Mouse (Mus musculus): Measurements from ENCODE around the gene Atp5h.

- TF ChIP-seq CTCF (IDR thresholded peaks at IDR 0.05; ENCODE audit: low read depth), result no peak
- TF ChIP-seq EP300 (IDR thresholded peaks at IDR 0.05; ENCODE audit: low read depth), result no peak
Observed at GRCm38 (mm10) chr11:115419531-115420237, at the start of gene Atp5h, which contains the start of gene Kctd2.
